Mouse (Mus musculus): ENCODE measurements around the gene Myb.

GRCm38 (mm10) chr10:21094896-21095295 is 65.9 kb downstream of the Myb start:
- TF ChIP-seq CTCF (IDR thresholded peaks at IDR 0.05; ENCODE audit: low read depth) (no peak), EP300 (optimal IDR thresholded peaks at IDR 0.05) (no peak)
